Mouse (Mus musculus) cerebellum, postnatal 4 days (tissue): ENCODE measurements around the gene Olfr325.

Experiments used
- DNase-seq, 2 experiments: peaks; one replicate each; pipeline ENCODE4 v3.0.0; 2022; ENCODE audit warnings: low spot score in 2 of 2, mixed read lengths in 1 of 2

Gene Olfr325

GRCm38 (mm10) chr11:58630401-58630800 lies 52.9 kb downstream of the Olfr325 start, which contains the start of gene Olfr323:
Gene Olfr323 (minus strand): TSS chr11:58630501.
- no peak for DNase-seq
